Mouse (Mus musculus) C2C12 (cell line): Measurements from ENCODE around the gene Cabin1.

Experiments
- CEBPB ChIP-seq: IDR thresholded peaks from one replicate; pipeline ENCODE4 v1.6.1; 2011; ENCODE audit warnings: low read depth, mild to moderate bottlenecking, control low read depth, moderate library complexity
- CTCF ChIP-seq: IDR thresholded peaks from one replicate; pipeline ENCODE4 v1.5.1; 2011; ENCODE audit not compliant: control insufficient read depth, insufficient read depth, insufficient read length
- FOSL1 ChIP-seq: IDR thresholded peaks from one replicate; pipeline ENCODE4 v1.8.0; 2011; ENCODE audit warnings: mild to moderate bottlenecking, low read length; ENCODE audit not compliant: poor library complexity, insufficient read depth, severe bottlenecking
- MAX ChIP-seq: IDR thresholded peaks from one replicate; pipeline ENCODE4 v1.6.1; 2011; ENCODE audit warnings: mild to moderate bottlenecking, control low read depth
- MYOD1 ChIP-seq: IDR thresholded peaks from one replicate; pipeline ENCODE4 v1.6.1; 2011; ENCODE audit warnings: low read depth; ENCODE audit not compliant: control insufficient read depth, insufficient read length

GRCm38 (mm10) chr10:75720215-75720614 lies 43.9 kb downstream of the Cabin1 start:
- TF ChIP-seq CTCF (no peak), MYOD1 (no peak), MAX (no peak), FOSL1 (no peak), CEBPB (no peak)
